Mouse (Mus musculus): ENCODE measurements around the gene Gm21797.
"Not testable (repeated sequence)": the region's sequence is repeated elsewhere in the genome, so short reads cannot be mapped to it uniquely, and the experiment has no call there.

The Gm21797 gene

GRCm38 (mm10) chrY:40775665-40776064 lies at the start of gene Gm21797:
Gene Gm21797 (minus strand): TSS chrY:40775765.
- not testable (repeated sequence) for DNase-seq (ENCODE audit: low spot score)

- not testable (repeated sequence) for DNase-seq (ENCODE audit: low spot score)
Observed at GRCm38 (mm10) chrY:40804614-40805013, 29.0 kb upstream of the Gm21797 start, which contains the start of gene Gm20795. Gene Gm20795 (plus strand): TSS chrY:40804914.
